Mouse (Mus musculus): ENCODE measurements around the gene Mrpl58. TPM values are rescaled to one million over a fixed set of nuclear protein-coding genes. Genes with fewer than 3 reads are reported as not detected.
A peak's percentile ranks its signal among the peaks of the same experiment; 100 is the strongest.

Gene Mrpl58
- polyA plus RNA-seq, 1 experiment from 2014 or later, result 180 TPM

DNA sequence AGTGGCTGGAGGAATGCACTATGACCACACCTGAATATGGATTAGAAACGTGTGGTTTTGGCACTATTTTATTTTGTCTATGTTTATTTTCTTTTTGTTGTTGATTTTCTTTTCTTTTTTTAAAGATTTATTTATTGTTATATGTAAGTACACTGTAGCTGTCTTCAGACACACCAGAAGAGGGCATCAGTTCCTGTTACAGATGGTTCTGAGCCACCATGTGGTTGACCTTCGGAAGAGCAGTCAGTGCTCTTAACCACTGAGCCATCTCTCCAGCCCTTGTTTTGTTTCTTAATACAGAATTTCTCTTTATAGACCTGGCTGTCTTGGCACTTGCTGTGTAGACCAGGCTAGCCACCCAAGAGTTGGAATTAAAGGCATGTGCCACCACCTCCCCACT lies 30.8 kb upstream of the Mrpl58 start:
- Histone ChIP-seq H3K4me1 (ENCODE audit: insufficient read depth, low read depth, low read length) (peaks cover 5% of the 10 kb centered on the region; the same call in 1 of the 2 replicates), H3K36me3 (ENCODE audit: insufficient read depth, low read length) (no peaks in the 10 kb centered on the region), H3K9ac (replicated peaks; ENCODE audit: low read depth) (no peak overlapping the region), H3K27ac (ENCODE audit: low read length) (no peak overlapping the region), H3K4me3 (ENCODE audit: low read depth, low read length) (no peak overlapping the region), H3K27me3 (replicated peaks; ENCODE audit: insufficient read depth, low read length) (peaks cover 3% of the 10 kb centered on the region; the same call in 1 of the 2 replicates), H3K9me3 (ENCODE audit: low read length) (no peaks in the 10 kb centered on the region), H3K4me2 (replicated peaks; ENCODE audit: low read depth, low read length) (no peak overlapping the region)
- ATAC-seq, result no peak
- 36% methylated on average over 2 of the region's 2 CpGs for WGBS
- DNase-seq (ENCODE audit: low spot score), result no peak
- TF ChIP-seq EP300 (IDR thresholded peaks at IDR 0.05) (no peak), CTCF (IDR thresholded peaks at IDR 0.05) (peak; percentile 16; the same call in 1 of the 2 replicates)

DNA sequence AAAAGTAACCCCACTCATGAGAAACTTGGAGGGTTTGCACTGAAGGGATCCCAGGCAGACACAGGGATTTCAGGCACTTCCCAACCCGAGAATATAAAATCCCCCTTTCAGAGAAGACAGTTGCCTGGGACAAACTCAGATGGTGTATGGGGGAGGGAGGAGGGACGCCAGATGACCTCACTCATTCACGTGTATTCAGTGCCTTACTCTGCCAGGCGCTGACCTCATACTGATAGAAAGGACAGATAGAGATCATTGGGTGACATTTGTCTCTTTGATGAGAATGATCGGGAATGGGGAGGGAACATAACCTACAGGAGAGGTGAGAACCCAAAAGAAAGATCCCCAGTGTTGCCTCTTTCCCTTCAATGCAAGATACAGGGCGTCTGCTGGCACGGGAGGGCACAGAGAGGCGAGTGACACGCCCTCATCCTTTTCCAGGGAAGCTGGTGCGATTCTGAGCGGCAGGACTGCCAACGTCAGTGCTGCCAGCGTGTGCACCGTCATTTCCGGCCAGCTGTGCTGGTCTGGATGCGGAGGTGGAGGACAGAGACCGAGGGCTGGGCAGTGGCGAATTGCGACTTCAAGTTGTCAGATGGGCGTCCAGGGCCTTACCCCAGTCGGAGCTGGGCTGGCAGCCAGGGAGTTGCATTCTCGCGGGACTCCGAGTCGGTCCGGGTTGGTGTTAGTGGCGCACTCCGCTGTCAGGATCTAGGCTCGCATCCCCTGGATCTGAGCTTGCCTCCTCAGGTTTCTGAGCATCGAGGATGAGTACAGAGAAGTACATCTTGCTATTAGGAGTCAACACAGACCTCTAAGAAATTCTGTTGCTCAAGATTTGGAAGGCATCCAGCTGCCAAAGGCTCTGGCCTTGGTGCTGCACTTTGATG lies 29.5 kb upstream of the Mrpl58 start:
- ATAC-seq (peak; percentile 94), DNase-seq (ENCODE audit: low spot score) (peak; percentile 83)
- Histone ChIP-seq H3K9me3 (ENCODE audit: low read length) (no peaks in the 10 kb centered on the region), H3K27me3 (replicated peaks; ENCODE audit: insufficient read depth, low read length) (peaks cover 3% of the 10 kb centered on the region; the same call in 1 of the 2 replicates), H3K4me1 (ENCODE audit: insufficient read depth, low read depth, low read length) (peaks cover 5% of the 10 kb centered on the region; the same call in 1 of the 2 replicates), H3K4me3 (ENCODE audit: low read depth, low read length) (peak overlapping the region; percentile 20; the same call in 1 of the 2 replicates), H3K4me2 (replicated peaks; ENCODE audit: low read depth, low read length) (peak overlapping the region; percentile 58), H3K9ac (replicated peaks; ENCODE audit: low read depth) (peak overlapping the region; percentile 23; the same call in 1 of the 2 replicates), H3K27ac (ENCODE audit: low read length) (no peak overlapping the region), H3K36me3 (ENCODE audit: insufficient read depth, low read length) (no peaks in the 10 kb centered on the region)
- TF ChIP-seq CTCF (IDR thresholded peaks at IDR 0.05), result no peak
- TF ChIP-seq EP300 (IDR thresholded peaks at IDR 0.05), result peak; percentile 36; the same call in 1 of the 2 replicates
- under 1% methylated on average over 28 of the region's 30 CpGs for WGBS

DNA sequence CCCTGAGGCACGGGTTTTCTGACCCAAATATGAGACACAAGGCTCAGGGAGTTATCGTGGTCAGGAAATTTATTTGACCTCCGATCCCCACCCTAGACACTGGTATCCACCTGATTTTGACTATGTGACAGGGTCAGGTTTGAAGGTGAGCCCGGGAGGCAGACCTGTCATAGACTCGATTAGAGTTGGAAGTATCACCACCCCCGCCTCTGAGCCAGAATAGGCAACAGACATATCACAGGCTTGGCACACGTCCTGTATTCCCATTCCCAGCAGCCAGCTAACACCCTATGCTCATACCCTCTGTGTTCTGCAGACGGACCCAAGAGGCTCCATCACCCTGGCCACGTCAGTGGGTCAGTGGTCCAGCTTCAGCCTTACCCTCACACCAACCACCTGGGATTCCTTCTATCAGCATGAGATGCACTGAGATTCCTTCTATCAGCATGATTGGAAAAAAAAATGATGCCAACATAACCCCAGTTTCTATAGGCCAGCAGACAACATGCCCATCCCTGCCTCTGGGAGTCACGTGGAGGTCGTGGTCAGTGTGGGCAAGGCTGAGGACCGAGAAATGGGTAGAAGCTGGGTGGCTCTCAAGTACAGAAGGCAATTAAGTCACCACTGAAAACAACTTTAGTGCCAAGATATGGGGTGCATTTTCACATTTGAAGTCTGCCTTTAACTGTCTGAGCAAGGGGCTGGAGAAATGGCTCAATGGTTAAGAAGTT lies 28.7 kb upstream of the Mrpl58 start:
- no peak overlapping the region for H3K9ac ChIP-seq (replicated peaks; ENCODE audit: low read depth)
- no peak overlapping the region for H3K27ac ChIP-seq (ENCODE audit: low read length)
- peaks cover 5% of the 10 kb centered on the region; the same call in 1 of the 2 replicates for H3K4me1 ChIP-seq (ENCODE audit: insufficient read depth, low read depth, low read length)
- DNase-seq (ENCODE audit: low spot score), result no peak
- H3K36me3 ChIP-seq (ENCODE audit: insufficient read depth, low read length), result no peaks in the 10 kb centered on the region
- peaks cover 3% of the 10 kb centered on the region; the same call in 1 of the 2 replicates for H3K27me3 ChIP-seq (replicated peaks; ENCODE audit: insufficient read depth, low read length)
- WGBS, result 60% methylated on average over 12 of the region's 12 CpGs
- no peaks in the 10 kb centered on the region for H3K9me3 ChIP-seq (ENCODE audit: low read length)
- no peak for TF ChIP-seq CTCF (IDR thresholded peaks at IDR 0.05)
- TF ChIP-seq EP300 (IDR thresholded peaks at IDR 0.05), result no peak
- H3K4me3 ChIP-seq (ENCODE audit: low read depth, low read length), result 0 out of 2 replicates have a peak overlapping the region, but pooled peaks have one; percentile 20
- ATAC-seq, result no peak
- H3K4me2 ChIP-seq (replicated peaks; ENCODE audit: low read depth, low read length), result peak overlapping the region; percentile 58

DNA sequence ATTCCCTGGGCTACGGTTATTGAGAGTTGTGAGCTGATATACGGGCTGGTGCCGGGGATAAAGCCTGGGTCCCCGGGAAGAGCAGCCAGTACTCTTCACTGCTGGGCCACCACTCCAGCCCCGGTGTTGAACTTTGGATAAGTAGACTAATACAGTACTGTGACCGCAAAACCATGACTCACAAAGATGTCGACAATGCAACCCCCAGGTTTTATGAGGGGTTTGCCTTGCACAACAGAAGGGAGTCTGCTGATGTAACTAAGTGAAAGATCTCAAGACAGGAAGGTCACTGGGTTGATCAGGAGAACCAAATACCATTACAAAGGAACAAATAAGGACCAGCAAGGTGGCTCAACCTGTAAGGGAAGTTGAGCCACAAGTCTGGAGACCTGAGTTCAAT lies 26.8 kb upstream of the Mrpl58 start:
- WGBS, result 64% methylated on average over 7 of the region's 7 CpGs
- no peak overlapping the region for H3K4me2 ChIP-seq (replicated peaks; ENCODE audit: low read depth, low read length)

DNA sequence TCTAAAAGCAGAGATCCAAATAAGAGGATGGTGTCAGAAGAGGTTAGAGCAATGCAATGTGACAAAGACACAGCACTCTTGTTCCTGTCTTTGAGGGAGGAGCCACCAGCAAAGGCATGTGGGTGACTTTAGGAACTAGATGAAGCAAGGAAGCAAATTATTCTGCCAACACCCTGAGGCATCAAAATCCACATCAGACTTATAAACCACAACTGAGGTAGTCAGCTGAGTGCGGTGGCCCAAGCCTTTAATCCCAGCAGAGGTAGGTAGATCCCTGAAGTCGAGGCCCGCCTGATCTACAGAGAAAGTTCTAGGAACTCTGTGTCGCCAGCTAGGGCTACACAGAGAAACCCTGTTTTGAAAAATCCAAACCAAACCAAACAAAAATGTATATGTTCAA lies 26.3 kb upstream of the Mrpl58 start:
- no peaks in the 10 kb centered on the region for H3K36me3 ChIP-seq (ENCODE audit: insufficient read depth, low read length)
- H3K9ac ChIP-seq (replicated peaks; ENCODE audit: low read depth), result no peak overlapping the region
- H3K27ac ChIP-seq (ENCODE audit: low read length), result no peak overlapping the region
- ATAC-seq (no peak), DNase-seq (ENCODE audit: low spot score) (no peak)
- H3K9me3 ChIP-seq (ENCODE audit: low read length), result no peaks in the 10 kb centered on the region
- H3K27me3 ChIP-seq (replicated peaks; ENCODE audit: insufficient read depth, low read length), result peaks cover 3% of the 10 kb centered on the region; the same call in 1 of the 2 replicates
- H3K4me2 ChIP-seq (replicated peaks; ENCODE audit: low read depth, low read length), result no peak overlapping the region
- 96% methylated on average over 4 of the region's 4 CpGs for WGBS
- no peak overlapping the region for H3K4me3 ChIP-seq (ENCODE audit: low read depth, low read length)
- peaks cover 5% of the 10 kb centered on the region; the same call in 1 of the 2 replicates for H3K4me1 ChIP-seq (ENCODE audit: insufficient read depth, low read depth, low read length)
- TF ChIP-seq CTCF (IDR thresholded peaks at IDR 0.05), result no peak
- no peak for TF ChIP-seq EP300 (IDR thresholded peaks at IDR 0.05)

More for the DNA sequence above, 26.8 kb upstream of the Mrpl58 start:
- Histone ChIP-seq H3K4me1 (ENCODE audit: insufficient read depth, low read depth, low read length) (peaks cover 5% of the 10 kb centered on the region; the same call in 1 of the 2 replicates), H3K27ac (ENCODE audit: low read length) (no peak overlapping the region), H3K27me3 (replicated peaks; ENCODE audit: insufficient read depth, low read length) (peaks cover 3% of the 10 kb centered on the region; the same call in 1 of the 2 replicates), H3K36me3 (ENCODE audit: insufficient read depth, low read length) (no peaks in the 10 kb centered on the region), H3K9me3 (ENCODE audit: low read length) (no peaks in the 10 kb centered on the region), H3K4me3 (ENCODE audit: low read depth, low read length) (no peak overlapping the region), H3K9ac (replicated peaks; ENCODE audit: low read depth) (no peak overlapping the region)
- no peak for ATAC-seq
- DNase-seq (ENCODE audit: low spot score), result no peak
- TF ChIP-seq CTCF (IDR thresholded peaks at IDR 0.05), result no peak
- no peak for TF ChIP-seq EP300 (IDR thresholded peaks at IDR 0.05)

DNA sequence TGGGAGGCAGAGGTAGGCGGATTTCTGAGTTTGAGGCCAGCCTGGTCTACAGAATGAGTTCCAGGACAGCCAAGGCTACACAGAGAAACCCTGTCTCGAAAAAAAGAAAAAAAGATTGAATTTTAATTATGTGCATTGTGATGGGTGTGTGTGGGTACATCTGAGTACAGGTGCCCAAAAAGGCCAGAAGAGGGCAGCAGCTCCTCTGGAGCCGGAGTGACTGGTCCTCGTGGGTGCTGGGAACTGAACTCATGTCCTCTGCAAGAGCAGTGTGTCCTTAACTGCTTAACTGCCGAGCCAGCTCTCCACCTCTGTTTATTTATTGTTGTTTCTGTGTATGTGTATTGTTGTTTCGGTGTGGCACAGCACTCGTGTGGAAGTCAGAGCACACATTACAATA lies 25.7 kb upstream of the Mrpl58 start:
- DNase-seq (ENCODE audit: low spot score) (no peak), ATAC-seq (no peak)
- Histone ChIP-seq H3K36me3 (ENCODE audit: insufficient read depth, low read length) (no peaks in the 10 kb centered on the region), H3K9ac (replicated peaks; ENCODE audit: low read depth) (no peak overlapping the region), H3K4me2 (replicated peaks; ENCODE audit: low read depth, low read length) (no peak overlapping the region), H3K9me3 (ENCODE audit: low read length) (no peaks in the 10 kb centered on the region), H3K27ac (ENCODE audit: low read length) (no peak overlapping the region), H3K4me1 (ENCODE audit: insufficient read depth, low read depth, low read length) (peaks cover 5% of the 10 kb centered on the region; the same call in 1 of the 2 replicates), H3K27me3 (replicated peaks; ENCODE audit: insufficient read depth, low read length) (peaks cover 3% of the 10 kb centered on the region; the same call in 1 of the 2 replicates), H3K4me3 (ENCODE audit: low read depth, low read length) (no peak overlapping the region)
- TF ChIP-seq CTCF (IDR thresholded peaks at IDR 0.05) (peak; percentile 19), EP300 (IDR thresholded peaks at IDR 0.05) (no peak)
- 78% methylated on average over 7 of the region's 7 CpGs for WGBS
